Mouse (Mus musculus) spleen, adult 2 months (tissue): ENCODE measurements around the gene Spats2l. TPM values are rescaled to one million over a fixed set of nuclear protein-coding genes. Genes with fewer than 3 reads are reported as not detected.

Experiments used
- DNase-seq, 2 experiments: peaks; one replicate each; pipeline versions ENCODE4 v3.0.0 to v3.0.0-alpha.2; 2012 to 2021; ENCODE audit warnings: low spot score in 2 of 2, low read depth in 1 of 2
- H3K27ac ChIP-seq: fragments of 200-500 bp; 2 replicates; pipeline ENCODE4 v1.5.1; 2012; ENCODE audit warnings: low read length, inconsistent platforms; ENCODE audit not compliant: insufficient read depth
- H3K27me3 ChIP-seq: fragments of 200-500 bp; 2 replicates; pipeline ENCODE4 v1.6.1; 2012; ENCODE audit warnings: mild to moderate bottlenecking, moderate library complexity, low read length, inconsistent platforms; ENCODE audit not compliant: control insufficient read depth, insufficient read depth
- H3K36me3 ChIP-seq: fragments of 200-500 bp; 2 replicates; pipeline ENCODE4 v1.6.1; 2012; ENCODE audit warnings: mild to moderate bottlenecking, low read length, inconsistent platforms; ENCODE audit not compliant: control insufficient read depth, insufficient read depth
- H3K4me1 ChIP-seq: fragments of 200-500 bp; 2 replicates; pipeline ENCODE4 v1.6.1; 2011; ENCODE audit warnings: inconsistent platforms; ENCODE audit not compliant: control insufficient read depth, insufficient read depth, insufficient read length
- H3K4me3 ChIP-seq: fragments of 200-500 bp; 2 replicates; pipeline ENCODE4 v1.5.1; 2011; ENCODE audit warnings: mild to moderate bottlenecking, inconsistent platforms; ENCODE audit not compliant: insufficient read depth, insufficient read length; ENCODE audit errors: extremely low read depth
- CTCF ChIP-seq: fragments of 200-500 bp; IDR thresholded peaks from 2 replicates; pipeline ENCODE4 v1.5.1; 2011; ENCODE audit warnings: mild to moderate bottlenecking, inconsistent platforms; ENCODE audit not compliant: insufficient read depth, insufficient read length, insufficient replicate concordance; ENCODE audit errors: extremely low read depth
- POLR2A ChIP-seq: fragments of 200-500 bp; IDR thresholded peaks from 2 replicates; pipeline ENCODE4 v1.6.1; 2011; ENCODE audit warnings: low read depth, low read length, inconsistent platforms
- WGBS: fragments of 180-500 bp; shearing (Covaris S2); methylation state at CpG from one replicate; pipeline ENCODE4 v1.1.7; 2018; 5-methylcytosine and 5-hydroxymethylcytosine counted together
- polyA plus RNA-seq: library from polyadenylated mRNA; depleted of rRNA; stranded (reverse); fragments of >200 nt; gene quantifications from 2 replicates; pipeline ENCODE4 v1.2.3, GENCODE M21; 2012

The Spats2l gene
- polyA plus RNA-seq, 1 experiment = 1.1 TPM

GRCm38 (mm10) chr1:57857799-57858198, 83.8 kb downstream of the Spats2l start:
- no peaks in the 10 kb centered on the region for H3K36me3 ChIP-seq
- no peaks in the 10 kb centered on the region for H3K4me1 ChIP-seq
- no peak for DNase-seq
- no peak for TF ChIP-seq POLR2A
- no peak for TF ChIP-seq CTCF
- no peak overlapping the region for H3K4me3 ChIP-seq
- no peak overlapping the region for H3K27ac ChIP-seq
- WGBS = 86% methylated on average over 5 of the region's 5 CpGs
- no peaks in the 10 kb centered on the region for H3K27me3 ChIP-seq

DNA sequence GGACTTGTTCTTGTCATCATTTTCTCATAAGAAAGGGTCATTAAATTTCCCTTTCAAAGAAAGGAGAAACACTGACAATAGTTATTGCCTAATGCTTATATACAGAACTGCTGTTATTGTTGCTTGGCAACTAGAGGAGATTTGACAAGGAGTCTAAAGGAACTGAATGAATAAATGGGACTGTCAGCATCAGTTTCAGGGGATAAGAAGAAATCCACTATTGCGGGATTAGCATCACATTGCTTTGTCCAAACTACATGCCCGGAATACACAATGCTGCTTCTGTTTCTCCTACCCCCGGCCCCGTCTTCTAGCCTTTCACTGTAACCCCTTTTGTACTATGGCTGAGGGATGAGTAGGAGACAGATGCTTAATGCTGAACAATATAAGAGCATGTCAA, 88.1 kb downstream of the Spats2l start:
- Histone ChIP-seq H3K4me1 (no peaks in the 10 kb centered on the region), H3K27ac (no peak overlapping the region), H3K27me3 (no peaks in the 10 kb centered on the region), H3K4me3 (no peak overlapping the region; the same call in 1 of the 2 replicates), H3K36me3 (no peaks in the 10 kb centered on the region)
- TF ChIP-seq POLR2A = no peak
- no peak for TF ChIP-seq CTCF
- WGBS = 97% methylated on average over 4 of the region's 4 CpGs
- no peak for DNase-seq

GRCm38 (mm10) chr1:57868651-57869050, 94.7 kb downstream of the Spats2l start:
- Histone ChIP-seq H3K36me3 (no peaks in the 10 kb centered on the region), H3K4me1 (no peaks in the 10 kb centered on the region), H3K27ac (no peak overlapping the region), H3K27me3 (no peaks in the 10 kb centered on the region), H3K4me3 (no peak overlapping the region)
- DNase-seq = no peak
- 41% methylated on average over 13 of the region's 13 CpGs for WGBS
- no peak for TF ChIP-seq POLR2A
- no peak for TF ChIP-seq CTCF

DNA sequence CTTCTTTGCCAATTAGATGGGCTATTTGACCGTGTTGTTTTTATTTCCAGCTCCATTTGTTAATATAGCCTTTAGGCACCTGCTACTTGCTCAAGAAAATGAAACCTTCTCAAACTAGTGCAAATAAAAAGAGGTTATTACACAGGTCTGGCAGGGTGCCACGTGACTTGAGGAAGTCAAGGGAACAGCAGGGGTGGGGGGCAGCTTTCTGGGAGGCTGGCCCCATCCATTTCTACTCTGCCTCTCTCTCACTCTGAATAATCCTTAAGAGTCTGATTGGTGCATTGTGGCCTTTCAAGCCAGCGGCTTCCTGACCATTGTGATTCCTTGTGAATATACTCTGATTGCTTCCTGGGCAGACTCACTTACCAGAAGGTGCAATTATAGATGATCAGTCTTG, 98.0 kb downstream of the Spats2l start:
- TF ChIP-seq POLR2A = no peak
- TF ChIP-seq CTCF = no peak
- Histone ChIP-seq H3K36me3 (no peaks in the 10 kb centered on the region), H3K27me3 (no peaks in the 10 kb centered on the region), H3K4me3 (no peak overlapping the region), H3K4me1 (no peaks in the 10 kb centered on the region), H3K27ac (no peak overlapping the region)
- no peak for DNase-seq
- 44% methylated on average over 3 of the region's 3 CpGs for WGBS

DNA sequence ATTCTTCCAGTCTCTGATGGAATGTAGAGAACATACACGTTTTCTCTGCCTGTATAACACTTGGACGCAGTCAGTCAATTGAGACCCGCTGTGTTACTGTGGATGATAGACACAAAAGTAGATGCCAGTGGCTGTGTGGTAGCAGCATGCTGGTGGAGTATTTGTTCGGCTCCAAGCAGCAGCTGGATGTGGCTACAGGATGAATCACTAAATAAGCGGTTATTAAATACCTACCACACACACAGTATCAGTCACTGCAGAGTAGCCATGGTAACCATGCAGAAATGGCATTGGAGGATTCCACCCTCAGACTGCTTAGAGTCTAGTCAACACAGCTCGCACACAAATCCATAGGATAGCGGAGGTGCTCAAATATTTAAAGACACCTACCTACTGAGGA, 100.0 kb downstream of the Spats2l start:
- 88% methylated on average over 7 of the region's 7 CpGs for WGBS
- TF ChIP-seq POLR2A (no peak), CTCF (no peak)
- Histone ChIP-seq H3K36me3 (no peaks in the 10 kb centered on the region), H3K27ac (no peak overlapping the region), H3K4me3 (no peak overlapping the region), H3K4me1 (no peaks in the 10 kb centered on the region), H3K27me3 (no peaks in the 10 kb centered on the region)
- DNase-seq = no peak

- TF ChIP-seq CTCF (no peak), POLR2A (no peak)
- no peak for DNase-seq
- Histone ChIP-seq H3K4me1 (no peaks in the 10 kb centered on the region), H3K4me3 (no peak overlapping the region), H3K36me3 (no peaks in the 10 kb centered on the region), H3K27me3 (no peaks in the 10 kb centered on the region), H3K27ac (no peak overlapping the region)
- WGBS = 84% methylated on average over 6 of the region's 6 CpGs
Measured at GRCm38 (mm10) chr1:57875109-57875508, 101.1 kb downstream of the Spats2l start.

DNA sequence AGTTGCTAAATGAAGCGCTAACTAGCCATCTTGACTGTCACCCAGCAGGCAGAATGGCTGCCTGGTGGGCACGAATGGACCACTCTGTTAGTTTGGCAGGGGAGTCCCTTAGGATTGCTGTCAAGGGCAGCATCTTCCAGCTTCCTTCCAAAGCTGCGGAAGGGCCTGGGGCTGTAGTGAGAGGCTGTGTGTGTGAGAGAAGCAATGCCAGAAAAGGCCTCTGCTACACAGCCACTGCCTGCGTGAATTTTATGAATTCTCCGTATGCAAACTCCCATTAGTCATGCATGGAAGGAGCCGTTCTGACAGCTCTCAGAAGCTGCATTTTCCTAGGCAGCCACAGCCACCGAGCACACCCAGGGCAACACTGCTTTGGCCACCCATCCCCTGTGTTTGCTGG, 101.5 kb downstream of the Spats2l start:
- no peaks in the 10 kb centered on the region for H3K36me3 ChIP-seq
- WGBS = 85% methylated on average over 7 of the region's 7 CpGs
- no peak for TF ChIP-seq POLR2A
- TF ChIP-seq CTCF = no peak
- DNase-seq = no peak
- no peak overlapping the region for H3K4me3 ChIP-seq
- no peak overlapping the region for H3K27ac ChIP-seq
- H3K4me1 ChIP-seq = no peaks in the 10 kb centered on the region
- H3K27me3 ChIP-seq = no peaks in the 10 kb centered on the region
